Mouse (Mus musculus) kidney, adult 18-20 months (tissue): ENCODE measurements around the gene Ttc28.
"Not testable (repeated sequence)": the region's sequence is repeated elsewhere in the genome, so short reads cannot be mapped to it uniquely, and the experiment has no call there.

ENCODE experiments used
- DNase-seq: peaks from one replicate; pipeline ENCODE4 v3.0.0; 2021

Gene Ttc28

DNA sequence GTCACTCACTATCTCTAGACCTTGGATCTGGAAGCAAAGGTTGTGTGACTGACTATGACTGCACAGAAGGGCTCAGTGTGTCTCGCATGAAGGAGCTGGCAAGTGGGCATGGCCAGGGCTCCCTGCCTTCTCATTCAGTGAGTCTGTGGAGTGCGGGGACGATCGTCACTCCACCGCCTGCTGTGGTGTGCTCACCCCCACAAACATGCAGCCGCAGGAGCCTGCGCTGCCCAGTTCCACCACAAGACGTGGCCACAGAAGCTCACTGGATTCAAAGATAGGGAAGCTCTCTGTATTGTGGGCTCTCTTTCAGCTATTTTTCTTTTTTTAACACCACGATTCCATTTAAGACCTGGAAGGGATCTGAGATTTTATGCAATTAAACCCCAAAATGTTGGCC is 374.8 kb downstream of the Ttc28 start:
- DNase-seq, result no peak

GRCm38 (mm10) chr5:111254781-111255180 is 375.2 kb downstream of the Ttc28 start:
- no peak for DNase-seq

- DNase-seq, result no peak
Observed at GRCm38 (mm10) chr5:111256181-111256580, 376.6 kb downstream of the Ttc28 start.

DNA sequence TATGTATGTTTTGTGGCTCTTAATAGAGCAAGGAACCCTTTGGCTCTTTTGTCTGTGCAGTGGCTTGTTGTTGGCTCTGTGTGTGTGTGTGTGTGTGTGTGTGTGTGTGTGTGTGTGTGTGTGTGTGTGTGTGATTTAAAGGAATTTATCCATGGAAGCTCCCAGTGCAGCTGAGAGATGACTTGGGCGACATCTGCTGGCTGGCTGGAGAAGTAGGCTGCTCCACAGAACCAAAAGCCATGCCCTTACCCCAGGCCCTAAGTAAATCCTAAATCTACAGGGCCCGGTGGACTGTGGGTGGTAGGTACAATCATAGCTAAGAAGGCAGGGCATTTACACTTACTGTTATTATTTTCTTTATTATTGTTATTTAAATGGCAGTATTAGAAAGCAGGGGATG is 377.5 kb downstream of the Ttc28 start:
- DNase-seq, result peak; percentile 65

DNA sequence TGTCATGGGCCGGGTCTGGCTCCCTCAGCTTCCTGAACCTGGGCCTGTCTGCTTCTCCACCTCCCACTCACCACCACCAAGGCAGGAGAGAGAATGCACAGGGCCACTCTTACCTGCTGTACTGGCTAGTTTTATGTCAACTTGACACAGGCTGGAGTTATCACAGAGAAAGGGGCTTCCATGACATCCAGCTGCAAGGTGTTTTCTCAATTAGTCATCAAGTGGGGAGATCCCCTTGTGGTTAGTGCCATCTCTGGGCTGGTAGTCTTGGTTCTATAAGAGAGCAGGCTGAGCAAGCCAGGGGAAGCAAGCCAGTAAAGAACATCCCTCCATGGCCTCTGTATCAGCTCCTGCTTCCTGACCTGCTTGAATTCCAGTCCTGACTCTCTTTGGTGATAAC is 381.6 kb downstream of the Ttc28 start:
- DNase-seq, result not testable (repeated sequence)

DNA sequence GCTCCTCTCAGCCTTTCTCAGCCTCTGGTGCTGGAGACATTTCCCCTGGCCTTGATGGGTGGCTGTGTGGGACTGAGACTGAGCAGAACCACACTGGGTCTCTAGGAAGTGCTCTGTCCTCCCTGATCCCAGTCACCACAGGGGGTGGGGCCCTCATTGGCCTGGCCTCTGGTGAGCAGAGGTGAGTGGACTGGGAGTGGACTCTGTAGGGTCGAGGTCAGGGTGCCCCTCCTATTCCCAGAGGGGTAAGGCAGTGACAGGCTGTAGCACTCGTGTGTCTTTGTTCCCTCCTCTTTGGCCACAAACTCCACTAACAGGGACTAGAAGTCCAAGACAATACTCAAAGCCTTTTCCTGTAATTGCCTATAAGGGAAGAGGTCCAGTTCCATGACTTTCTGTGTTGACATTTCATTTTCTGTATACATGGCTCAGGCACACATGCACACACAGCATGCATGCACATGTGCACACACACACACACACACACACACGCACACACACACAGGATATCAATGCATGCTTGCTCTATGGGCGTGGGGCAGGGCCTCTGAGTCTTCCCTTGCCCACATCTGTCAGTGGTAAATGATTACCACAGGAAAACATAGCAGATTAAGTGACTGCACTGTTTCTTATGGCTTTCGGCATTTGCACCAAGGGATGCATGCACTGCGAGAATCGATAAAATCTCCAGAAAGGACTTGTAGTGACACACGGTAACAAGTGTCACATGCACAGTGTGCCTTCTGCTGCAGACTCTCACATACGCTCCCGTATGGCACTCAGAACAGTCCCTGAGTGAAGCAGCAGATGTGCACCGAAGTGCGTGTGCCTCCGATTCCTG is 382.4 kb downstream of the Ttc28 start:
- peak; percentile 30 for DNase-seq

DNA sequence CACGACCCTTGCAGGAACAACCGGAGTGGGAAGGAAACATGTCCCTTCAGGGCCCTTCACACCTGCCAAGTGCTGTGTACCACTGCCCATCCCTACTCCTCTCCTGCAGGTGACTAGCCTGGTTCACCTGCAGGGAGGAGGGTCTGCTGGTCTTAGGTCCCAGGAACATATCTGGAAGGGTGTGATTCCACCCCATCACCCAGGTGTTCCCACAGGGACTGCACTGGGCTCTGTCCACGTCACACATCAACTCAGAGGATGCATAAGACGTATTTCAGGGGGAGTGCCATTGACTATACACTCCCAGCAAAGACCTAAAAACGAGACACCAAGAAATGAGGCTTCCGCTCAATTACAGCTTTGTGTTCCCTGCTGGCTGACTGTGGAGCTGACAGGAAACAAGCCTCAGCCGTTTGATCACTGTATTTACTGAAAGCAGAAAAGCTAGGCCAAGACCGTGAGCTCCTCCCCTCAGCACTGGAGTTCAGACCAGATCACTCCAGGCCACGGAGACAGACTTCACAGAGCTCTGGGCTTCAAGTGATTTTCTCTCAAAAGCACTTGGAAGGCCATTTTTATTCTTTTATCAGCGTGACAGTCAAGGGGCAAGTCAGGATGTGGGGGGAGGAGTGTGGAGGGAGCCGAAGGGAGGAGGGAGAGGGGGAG is 383.1 kb downstream of the Ttc28 start:
- DNase-seq, result peak; percentile 33

- no peak for DNase-seq
Observed at GRCm38 (mm10) chr5:111263370-111263769, 383.8 kb downstream of the Ttc28 start.

DNA sequence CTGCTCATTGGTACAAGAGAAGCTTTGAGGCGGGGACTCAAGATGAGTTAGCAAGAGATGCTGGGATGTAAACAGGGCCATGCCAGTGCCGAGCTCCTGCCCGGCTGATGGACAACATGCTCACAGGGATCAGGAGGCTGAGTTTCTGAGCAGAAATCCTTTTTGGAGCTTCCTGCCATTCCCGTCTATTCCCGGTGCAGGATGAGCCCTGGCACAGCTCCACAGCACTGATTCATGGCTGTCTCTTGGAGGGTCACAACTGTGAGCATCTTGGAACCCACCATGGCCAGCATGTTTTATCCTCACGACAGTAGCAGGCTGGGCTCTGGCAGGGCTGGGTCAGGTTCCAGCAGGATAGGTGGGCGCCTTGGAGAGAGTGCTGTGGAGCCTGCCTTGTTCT is 384.9 kb downstream of the Ttc28 start:
- DNase-seq, result no peak

- no peak for DNase-seq
Observed at GRCm38 (mm10) chr5:111266658-111267057, 387.1 kb downstream of the Ttc28 start.

- peak; percentile 37 for DNase-seq
Observed at GRCm38 (mm10) chr5:111267100-111267499, 387.5 kb downstream of the Ttc28 start.

- no peak for DNase-seq
Observed at GRCm38 (mm10) chr5:111268852-111269251, 389.2 kb downstream of the Ttc28 start.

GRCm38 (mm10) chr5:111269613-111270205 is 390.1 kb downstream of the Ttc28 start:
- peak; percentile 83 for DNase-seq

GRCm38 (mm10) chr5:111270246-111271002 is 390.8 kb downstream of the Ttc28 start:
- DNase-seq, result no peak

GRCm38 (mm10) chr5:111273589-111273988 is 394.0 kb downstream of the Ttc28 start:
- DNase-seq, result peak; percentile 89

- DNase-seq, result no peak
Observed at GRCm38 (mm10) chr5:111274948-111275347, 395.3 kb downstream of the Ttc28 start.

- DNase-seq, result no peak
Observed at GRCm38 (mm10) chr5:111284420-111285175, 405.0 kb downstream of the Ttc28 start.

GRCm38 (mm10) chr5:111287571-111287970 is 408.0 kb downstream of the Ttc28 start:
- DNase-seq, result no peak

- peak; percentile 59 for DNase-seq
Observed at GRCm38 (mm10) chr5:111288486-111288885, 408.9 kb downstream of the Ttc28 start.

DNA sequence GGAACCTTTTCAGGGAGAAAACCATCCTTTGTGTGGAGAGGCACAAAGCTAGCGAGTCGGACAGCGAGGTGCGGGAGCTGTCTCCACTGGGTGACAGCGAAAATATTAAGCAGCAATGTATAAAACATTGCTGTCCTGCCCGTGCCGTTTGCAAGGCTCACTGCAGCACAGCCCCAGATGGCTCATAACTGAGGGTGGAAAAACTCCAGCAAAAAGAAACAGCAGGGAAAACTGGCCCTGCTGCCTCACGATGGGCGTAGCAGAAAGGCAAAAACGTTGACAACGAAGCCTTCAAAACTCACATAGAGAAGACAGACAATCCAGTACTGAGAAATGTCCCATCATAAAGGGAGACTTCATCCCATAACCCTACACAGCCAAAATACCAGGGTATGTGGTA is 410.5 kb downstream of the Ttc28 start:
- no peak for DNase-seq

GRCm38 (mm10) chr5:111291639-111292038 is 412.0 kb downstream of the Ttc28 start:
- DNase-seq, result no peak

GRCm38 (mm10) chr5:111297801-111298200 is 418.2 kb downstream of the Ttc28 start:
- DNase-seq, result no peak
